Mouse (Mus musculus) macrophage (primary cell): ENCODE results near the gene Dnajb7. TPM values are rescaled to one million over a fixed set of nuclear protein-coding genes. Genes with fewer than 3 reads are reported as not detected.

Source experiments
- H3K27ac ChIP-seq: fragments of 350-480 bp; formaldehyde crosslinking; 2 replicates; pipeline ENCODE4 v1.9.0; 2021
- H3K36me3 ChIP-seq: fragments of 350-480 bp; formaldehyde crosslinking; 2 replicates; pipeline ENCODE4 v1.9.0; 2021; ENCODE audit errors: inconsistent target
- H3K4me3 ChIP-seq: fragments of 350-480 bp; formaldehyde crosslinking; 2 replicates; pipeline ENCODE4 v1.9.0; 2021; ENCODE audit errors: inconsistent target
- H3K79me2 ChIP-seq: fragments of 350-480 bp; formaldehyde crosslinking; 2 replicates; pipeline ENCODE4 v1.9.0; 2021; ENCODE audit errors: inconsistent target
- WGBS: methylation state at CpG from one replicate; pipeline ENCODE4 v1.1.7; 2026; ENCODE audit warnings: inconsistent platforms; ENCODE audit not compliant: missing documents; 5-methylcytosine and 5-hydroxymethylcytosine counted together
- polyA plus RNA-seq: library from polyadenylated mRNA; stranded (reverse); fragments of 250-400 nt; gene quantifications from 3 replicates; pipeline ENCODE4 v1.2.4, GENCODE M21; 2018; ENCODE audit warnings: inconsistent platforms

Gene Dnajb7
- polyA plus RNA-seq, 1 experiment from 2014 or later = 0.20 TPM

- Histone ChIP-seq H3K79me2 (peaks cover 100% of the 10 kb centered on the region), H3K27ac (no peak overlapping the region), H3K36me3 (peaks cover 10% of the 10 kb centered on the region; the same call in 1 of the 2 replicates), H3K4me3 (no peak overlapping the region)
- whole genome bisulfite sequencing = 96% methylated on average over 8 of the region's 8 CpGs
Measured at GRCm38 (mm10) chr15:81394211-81394915, 13.7 kb downstream of the Dnajb7 start.

GRCm38 (mm10) chr15:81392997-81393396, 15.1 kb downstream of the Dnajb7 start:
- Histone ChIP-seq H3K4me3 (no peak overlapping the region), H3K36me3 (peaks cover 18% of the 10 kb centered on the region), H3K79me2 (peaks cover 99% of the 10 kb centered on the region), H3K27ac (no peak overlapping the region)

GRCm38 (mm10) chr15:81386327-81386726, 21.8 kb downstream of the Dnajb7 start:
- Histone ChIP-seq H3K36me3 (peaks cover 67% of the 10 kb centered on the region), H3K79me2 (peaks cover 71% of the 10 kb centered on the region), H3K27ac (no peak overlapping the region), H3K4me3 (no peak overlapping the region)
- WGBS = 100% methylated on average over 3 of the region's 5 CpGs

GRCm38 (mm10) chr15:81378845-81379244, 29.3 kb downstream of the Dnajb7 start:
- Histone ChIP-seq H3K36me3 (peaks cover 68% of the 10 kb centered on the region), H3K79me2 (peaks cover 2% of the 10 kb centered on the region; the same call in 1 of the 2 replicates), H3K4me3 (no peak overlapping the region), H3K27ac (no peak overlapping the region)
- 86% methylated on average over 2 of the region's 2 CpGs for WGBS

GRCm38 (mm10) chr15:81374621-81375020, 33.5 kb downstream of the Dnajb7 start:
- no peak overlapping the region for H3K4me3 ChIP-seq
- peaks cover 71% of the 10 kb centered on the region for H3K36me3 ChIP-seq
- no peak overlapping the region for H3K27ac ChIP-seq
- 88% methylated on average over 11 of the region's 11 CpGs for WGBS
- H3K79me2 ChIP-seq = no peaks in the 10 kb centered on the region

GRCm38 (mm10) chr15:81370356-81370755, 37.7 kb downstream of the Dnajb7 start:
- WGBS = 87% methylated on average over 1 of the region's 1 CpGs
- peaks cover 80% of the 10 kb centered on the region for H3K36me3 ChIP-seq

GRCm38 (mm10) chr15:81368601-81369000, 39.5 kb downstream of the Dnajb7 start:
- H3K27ac ChIP-seq = no peak overlapping the region
- no peaks in the 10 kb centered on the region for H3K79me2 ChIP-seq
- 93% methylated on average over 1 of the region's 1 CpGs for WGBS
- H3K4me3 ChIP-seq = no peak overlapping the region
- H3K36me3 ChIP-seq = peaks cover 68% of the 10 kb centered on the region

More at GRCm38 (mm10) chr15:81370356-81370755, 37.7 kb downstream of the Dnajb7 start:
- no peak overlapping the region for H3K4me3 ChIP-seq
- H3K79me2 ChIP-seq = no peaks in the 10 kb centered on the region
- H3K27ac ChIP-seq = no peak overlapping the region

- 94% methylated on average over 4 of the region's 4 CpGs for WGBS
- H3K36me3 ChIP-seq = peaks cover 51% of the 10 kb centered on the region
- no peaks in the 10 kb centered on the region for H3K79me2 ChIP-seq
- H3K27ac ChIP-seq = no peak overlapping the region
- no peak overlapping the region for H3K4me3 ChIP-seq
Measured at GRCm38 (mm10) chr15:81366241-81366640, 41.9 kb downstream of the Dnajb7 start.

GRCm38 (mm10) chr15:81365246-81365645, 42.9 kb downstream of the Dnajb7 start:
- Histone ChIP-seq H3K79me2 (0 out of 2 replicates have a peak, but pooled peaks cover under 1% of the 10 kb centered on the region), H3K4me3 (no peak overlapping the region), H3K27ac (no peak overlapping the region), H3K36me3 (peaks cover 41% of the 10 kb centered on the region)
- 50% methylated on average over 8 of the region's 8 CpGs for WGBS

- no peak overlapping the region for H3K4me3 ChIP-seq
- peaks cover 10% of the 10 kb centered on the region for H3K79me2 ChIP-seq
- H3K27ac ChIP-seq = no peak overlapping the region
- 100% methylated on average over 1 of the region's 1 CpGs for WGBS
- peaks cover 31% of the 10 kb centered on the region for H3K36me3 ChIP-seq
Measured at GRCm38 (mm10) chr15:81364271-81364670, 43.8 kb downstream of the Dnajb7 start.

GRCm38 (mm10) chr15:81362501-81362900, 45.6 kb downstream of the Dnajb7 start:
- Histone ChIP-seq H3K27ac (no peak overlapping the region), H3K79me2 (peaks cover 28% of the 10 kb centered on the region), H3K36me3 (peaks cover 17% of the 10 kb centered on the region), H3K4me3 (no peak overlapping the region)
- WGBS = 89% methylated on average over 1 of the region's 1 CpGs

- peaks cover 37% of the 10 kb centered on the region for H3K79me2 ChIP-seq
Measured at GRCm38 (mm10) chr15:81361417-81362015, 46.6 kb downstream of the Dnajb7 start.

GRCm38 (mm10) chr15:81361022-81361404, 47.1 kb downstream of the Dnajb7 start:
- peak overlapping the region; percentile 90 for H3K4me3 ChIP-seq
- 31% methylated on average over 6 of the region's 6 CpGs for WGBS
- peaks cover 37% of the 10 kb centered on the region for H3K79me2 ChIP-seq
- H3K27ac ChIP-seq = peak overlapping the region; percentile 81
- peaks cover 4% of the 10 kb centered on the region for H3K36me3 ChIP-seq

More at GRCm38 (mm10) chr15:81361417-81362015, 46.6 kb downstream of the Dnajb7 start:
- WGBS = 49% methylated on average over 10 of the region's 10 CpGs
- peaks cover 9% of the 10 kb centered on the region for H3K36me3 ChIP-seq
- no peak overlapping the region for H3K4me3 ChIP-seq
- peak overlapping the region; percentile 81 for H3K27ac ChIP-seq

- peaks cover 37% of the 10 kb centered on the region for H3K79me2 ChIP-seq
- H3K4me3 ChIP-seq = peak within 1 kb of the TSS; percentile 90
- under 1% methylated on average over 30 of the region's 30 CpGs for WGBS
Measured at GRCm38 (mm10) chr15:81360345-81361021, 47.6 kb downstream of the Dnajb7 start, which contains the start of gene Slc25a17. TSS of gene Slc25a17 (minus strand) at chr15:81360812.

GRCm38 (mm10) chr15:81359421-81359820, 48.7 kb downstream of the Dnajb7 start:
- no peaks in the 10 kb centered on the region; the same call in 1 of the 2 replicates for H3K36me3 ChIP-seq
- peak overlapping the region; percentile 90; the same call in 1 of the 2 replicates for H3K4me3 ChIP-seq
- H3K79me2 ChIP-seq = peaks cover 37% of the 10 kb centered on the region
- no peak overlapping the region for H3K27ac ChIP-seq
- 61% methylated on average over 5 of the region's 5 CpGs for WGBS

More at GRCm38 (mm10) chr15:81360345-81361021, 47.6 kb downstream of the Dnajb7 start, which contains the start of gene Slc25a17:
- H3K27ac ChIP-seq = peak within 1 kb of the TSS; percentile 81
- H3K36me3 ChIP-seq = no peaks in the 10 kb centered on the region; the same call in 1 of the 2 replicates
